Mouse (Mus musculus) large intestine, adult 2 months (tissue): ENCODE measurements around the gene Atm. TPM values are rescaled to one million over a fixed set of nuclear protein-coding genes. Genes with fewer than 3 reads are reported as not detected.
A peak's percentile ranks its signal among the peaks of the same experiment; 100 is the strongest.

Experiments used
- DNase-seq: peaks from one replicate; pipeline ENCODE4 v3.0.0-alpha.2; 2012; ENCODE audit warnings: low read depth, low spot score
- WGBS: fragments of 180-500 bp; shearing (Covaris S2); methylation state at CpG from one replicate; pipeline ENCODE4 v1.1.7; 2018; 5-methylcytosine and 5-hydroxymethylcytosine counted together
- polyA plus RNA-seq: library from polyadenylated mRNA; depleted of rRNA; stranded (reverse); fragments of >200 nt; gene quantifications from 2 replicates; pipeline ENCODE4 v1.2.3, GENCODE M21; 2012; rRNA removed

The Atm gene
- polyA plus RNA-seq, 1 experiment, result 0.84 TPM

DNA sequence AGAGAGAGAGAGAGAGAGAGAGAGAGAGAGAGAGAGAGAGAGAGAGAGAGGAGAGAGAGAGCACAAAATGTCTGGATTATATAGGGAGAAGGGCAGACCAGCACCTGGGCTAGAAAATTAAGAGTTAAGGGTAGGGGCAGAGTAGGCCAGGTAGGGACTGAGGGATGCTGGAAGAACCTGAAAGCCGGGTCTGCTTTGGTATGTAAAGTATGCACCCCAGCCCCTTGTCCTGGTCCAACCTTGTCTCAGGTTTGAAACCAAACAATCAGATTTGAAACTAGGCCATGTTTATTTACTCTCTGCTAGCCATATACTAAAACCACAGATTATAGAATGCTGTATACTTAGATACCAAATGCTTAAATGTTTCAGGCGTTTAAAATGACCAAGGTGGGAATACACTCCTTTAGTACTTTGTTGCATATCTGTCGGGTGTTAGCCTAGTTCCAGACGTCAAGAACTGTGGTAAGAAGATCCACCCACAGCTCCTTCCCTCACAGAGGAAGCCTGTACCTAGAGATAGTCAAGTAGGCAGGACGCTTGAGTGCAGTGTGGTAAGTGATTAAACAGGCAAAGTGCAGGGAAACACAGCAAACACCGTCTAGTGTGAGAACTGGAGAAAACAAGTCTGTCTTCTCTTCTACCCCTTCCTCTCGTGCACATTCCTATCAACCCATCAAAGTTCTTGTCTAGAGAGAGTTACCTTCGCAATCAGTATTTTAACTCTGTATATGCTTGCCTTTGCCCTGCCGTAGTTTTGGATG, 114.2 kb downstream of the Atm start:
- DNase-seq, result no peak
- WGBS, result 50% methylated on average over 9 of the region's 9 CpGs

DNA sequence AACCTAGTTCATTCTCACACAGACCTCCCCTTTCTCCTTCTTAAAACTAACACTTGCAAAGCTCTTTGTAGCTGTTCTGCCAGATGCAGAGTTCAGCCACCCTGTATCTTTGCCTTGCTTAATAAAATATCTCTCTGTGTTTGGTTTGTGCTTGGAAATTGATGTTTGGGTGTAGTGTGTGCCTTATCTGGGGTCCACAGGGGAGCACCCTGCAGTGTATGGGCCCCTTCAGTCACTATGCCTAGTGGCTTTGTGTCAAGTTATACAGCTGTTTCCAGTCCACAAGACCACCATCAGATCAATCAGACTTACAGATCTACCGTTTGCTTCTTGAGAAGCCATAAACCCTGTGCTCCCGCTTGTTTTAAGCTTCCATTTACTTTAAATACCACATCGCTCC, 127.1 kb downstream of the Atm start:
- 76% methylated on average over 3 of the region's 3 CpGs for WGBS
- DNase-seq, result no peak

- 31% methylated on average over 2 of the region's 2 CpGs for WGBS
- DNase-seq, result peak; percentile 48
Observed at GRCm38 (mm10) chr9:53408953-53409361, 127.6 kb downstream of the Atm start.

DNA sequence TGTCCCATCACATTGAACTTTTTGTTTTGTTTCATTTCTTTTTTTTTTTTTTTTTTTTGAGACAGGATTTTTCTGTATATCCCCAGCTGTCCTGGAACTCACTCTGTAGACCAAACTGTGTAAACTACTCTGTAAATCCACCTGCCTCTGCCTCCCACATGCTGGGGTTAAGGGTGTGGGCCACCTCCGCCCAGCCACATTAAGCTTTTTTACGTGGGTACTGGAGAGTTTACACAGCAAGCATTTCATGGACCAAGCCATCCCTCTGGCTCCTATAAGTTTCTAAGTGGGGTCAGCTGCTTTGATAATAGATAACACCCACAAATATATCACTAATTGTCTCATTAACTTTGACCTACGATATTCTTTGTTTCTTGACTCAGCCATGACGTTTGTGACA, 128.0 kb downstream of the Atm start:
- no peak for DNase-seq
- 36% methylated on average over 4 of the region's 4 CpGs for WGBS

- DNase-seq, result no peak
- 36% methylated on average over 21 of the region's 21 CpGs for WGBS
Observed at GRCm38 (mm10) chr9:53404753-53405722, 131.5 kb downstream of the Atm start.

DNA sequence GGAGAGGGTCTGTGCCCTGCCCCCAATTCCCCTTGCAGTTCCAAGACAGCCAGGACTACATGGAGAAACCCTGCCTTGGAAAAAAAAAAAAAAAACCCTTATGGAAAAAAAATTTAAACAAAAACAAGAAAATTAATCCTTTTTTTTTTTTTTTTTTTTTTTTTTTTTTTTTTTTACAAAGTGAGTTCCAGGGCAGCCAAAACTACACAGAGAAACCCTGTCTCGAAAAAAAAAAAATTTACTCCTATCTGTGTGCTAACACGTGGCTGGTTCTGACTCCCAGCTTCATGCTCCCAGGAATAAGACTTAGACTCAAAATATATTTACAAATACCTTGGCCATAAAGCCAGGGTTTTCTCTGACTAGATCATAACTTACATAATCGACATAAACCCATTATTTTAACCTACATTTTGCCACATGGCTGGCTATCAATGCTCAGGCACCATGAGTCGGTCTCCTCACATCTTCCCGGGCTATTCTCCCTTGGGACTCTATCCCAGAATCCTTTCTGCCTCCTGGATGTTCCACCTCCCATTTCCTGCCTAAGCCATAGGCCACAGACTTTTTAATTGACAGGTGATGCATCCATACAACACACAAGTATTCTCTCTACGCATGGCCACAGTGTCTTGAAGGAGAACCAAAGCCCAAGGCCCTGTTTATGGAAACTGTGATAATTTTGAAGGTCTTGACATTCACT, 132.3 kb downstream of the Atm start:
- WGBS, result 86% methylated on average over 6 of the region's 6 CpGs
- no peak for DNase-seq

GRCm38 (mm10) chr9:53402991-53403390, 133.5 kb downstream of the Atm start:
- DNase-seq, result no peak
- WGBS, result 60% methylated on average over 8 of the region's 8 CpGs

DNA sequence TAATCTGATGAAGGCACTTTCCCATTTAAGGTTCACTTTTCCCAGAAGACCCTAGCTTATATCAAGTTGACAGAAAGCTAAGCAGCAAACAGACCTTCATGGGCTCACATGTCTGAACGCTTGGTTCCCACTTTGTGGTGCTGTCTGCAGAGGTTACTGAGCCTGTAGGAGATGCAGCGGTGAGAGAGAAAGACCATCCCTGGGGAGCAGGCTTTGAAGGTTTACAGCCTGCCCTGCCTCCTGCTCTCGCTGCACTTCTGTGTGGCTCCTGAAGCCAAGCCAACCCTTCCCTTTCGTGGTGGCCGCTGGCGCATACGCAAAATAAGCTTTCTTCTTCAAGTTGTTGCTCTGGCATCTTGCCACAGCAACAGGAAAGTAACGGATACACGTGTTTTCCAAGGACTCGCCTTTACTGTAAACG, 134.2 kb downstream of the Atm start, which contains the start of gene 4930550C14Rik:
4930550C14Rik (plus strand) TSS at position 35 of the 421 bp plus-strand sequence.
- WGBS, result 2% methylated on average over 11 of the region's 11 CpGs
- no peak for DNase-seq

DNA sequence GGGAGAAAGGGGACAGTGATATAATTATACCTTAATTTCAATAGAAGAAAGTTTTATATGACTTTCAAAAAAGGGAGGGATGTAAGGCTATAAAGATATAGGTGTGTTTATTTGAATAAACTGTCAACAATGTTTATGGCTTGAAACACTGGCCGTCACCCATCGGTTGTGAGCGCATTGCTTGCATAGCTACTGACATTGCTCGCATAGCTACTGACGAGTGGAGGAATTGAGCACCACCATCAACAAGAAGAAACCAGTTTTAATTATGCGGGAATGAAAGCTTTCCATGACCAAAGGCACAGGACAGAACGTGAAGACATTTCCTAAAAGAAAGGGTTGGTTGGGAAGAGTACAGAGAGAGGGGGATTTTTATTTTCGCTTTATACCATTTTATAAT, 135.4 kb downstream of the Atm start:
- no peak for DNase-seq
- WGBS, result 53% methylated on average over 8 of the region's 8 CpGs

- DNase-seq, result no peak
- WGBS, result 85% methylated on average over 4 of the region's 4 CpGs
Observed at GRCm38 (mm10) chr9:53400696-53401095, 135.8 kb downstream of the Atm start.

GRCm38 (mm10) chr9:53399537-53399936, 137.0 kb downstream of the Atm start:
- 96% methylated on average over 8 of the region's 8 CpGs for WGBS
- DNase-seq, result no peak

GRCm38 (mm10) chr9:53398388-53398700, 138.2 kb downstream of the Atm start:
- WGBS, result 14% methylated on average over 5 of the region's 5 CpGs
- no peak for DNase-seq

- 61% methylated on average over 13 of the region's 13 CpGs for WGBS
- no peak for DNase-seq
Observed at GRCm38 (mm10) chr9:53397685-53398387, 138.7 kb downstream of the Atm start.

GRCm38 (mm10) chr9:53390136-53390535, 146.4 kb downstream of the Atm start:
- WGBS, result 84% methylated on average over 7 of the region's 7 CpGs
- no peak for DNase-seq

Other genes starting within 250 kb of the Atm start
- 2.6 and 7.5 TPM in 2 replicates for gene Exph5, start 235.1 kb downstream of the Atm start, polyA plus RNA-seq
- 2.6 and 3.6 TPM in 2 replicates for gene Kdelc2, start 152.7 kb downstream of the Atm start, polyA plus RNA-seq
- gene 4930550C14Rik, start 134.4 kb downstream of the Atm start, polyA plus RNA-seq, result 0.12 TPM in 1 of 2 replicates, not detected in the other
- gene Npat, start 307 bp upstream of the Atm start, polyA plus RNA-seq, result 1.1 and 2.6 TPM in 2 replicates
- gene Acat1, start 73.6 kb upstream of the Atm start, polyA plus RNA-seq, result 27.9 and 32.8 TPM in 2 replicates
- gene Cul5, start 133.3 kb upstream of the Atm start, polyA plus RNA-seq, result 2.3 and 3.4 TPM in 2 replicates
- 0.07 and 0.23 TPM in 2 replicates for gene Rab39, start 169.5 kb upstream of the Atm start, polyA plus RNA-seq
- 56.0 and 73.4 TPM in 2 replicates for gene Slc35f2, start 234.8 kb upstream of the Atm start, polyA plus RNA-seq